Mouse (Mus musculus): ENCODE measurements at regions not wholly inside any gene's neighbourhood (a gene's known extent, or its start where the extent isn't known, plus 50 kb on each side); places are given as distances from the start of the nearest gene placed in this dataset.

DNA sequence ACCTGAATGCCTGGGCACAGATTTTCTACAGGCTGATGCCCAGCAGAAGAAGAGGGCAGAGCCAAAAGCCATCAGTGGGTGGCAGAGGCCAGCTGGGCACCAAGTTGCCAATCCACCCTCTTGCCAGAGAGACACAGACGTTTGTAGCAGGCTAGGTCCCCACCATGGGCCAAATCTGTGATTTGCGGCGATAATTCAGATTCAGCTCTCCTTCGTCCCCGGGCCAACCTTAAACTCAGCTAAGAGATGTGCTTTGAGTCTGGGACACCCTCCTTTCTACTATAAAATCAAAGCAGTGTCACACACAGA, 152.2 kb downstream of the Bcl2l11 start:
- TF ChIP-seq CTCF (IDR thresholded peaks at IDR 0.05; ENCODE audit: control insufficient read depth, insufficient read depth, insufficient replicate concordance, low read depth, low read length) (no peak), POLR2A (IDR thresholded peaks at IDR 0.05; ENCODE audit: control insufficient read depth, low read depth, low read length) (no peak)
